Mouse (Mus musculus) small intestine, adult 2 months (tissue): Measurements from ENCODE around the gene Sdcbp2.

Experiments
- CTCF ChIP-seq: fragments of 200-500 bp; IDR thresholded peaks from 2 replicates; pipeline ENCODE4 v1.5.1; 2012; ENCODE audit warnings: low read depth, mild to moderate bottlenecking, control low read depth, inconsistent platforms, low read length, moderate library complexity, mixed read lengths; ENCODE audit not compliant: insufficient replicate concordance, insufficient read length; ENCODE audit errors: extremely low read depth
- POLR2A ChIP-seq: fragments of 200-500 bp; IDR thresholded peaks from 2 replicates; pipeline ENCODE4 v1.6.1; 2012; ENCODE audit warnings: low read depth, mild to moderate bottlenecking, control low read depth, inconsistent platforms, low read length, moderate library complexity

- TF ChIP-seq CTCF (no peak), POLR2A (no peak)
Measured at GRCm38 (mm10) chr2:151569452-151569851, 3.0 kb upstream of the Sdcbp2 start.
